Mouse (Mus musculus): ENCODE measurements around the gene H2-M5.

DNA sequence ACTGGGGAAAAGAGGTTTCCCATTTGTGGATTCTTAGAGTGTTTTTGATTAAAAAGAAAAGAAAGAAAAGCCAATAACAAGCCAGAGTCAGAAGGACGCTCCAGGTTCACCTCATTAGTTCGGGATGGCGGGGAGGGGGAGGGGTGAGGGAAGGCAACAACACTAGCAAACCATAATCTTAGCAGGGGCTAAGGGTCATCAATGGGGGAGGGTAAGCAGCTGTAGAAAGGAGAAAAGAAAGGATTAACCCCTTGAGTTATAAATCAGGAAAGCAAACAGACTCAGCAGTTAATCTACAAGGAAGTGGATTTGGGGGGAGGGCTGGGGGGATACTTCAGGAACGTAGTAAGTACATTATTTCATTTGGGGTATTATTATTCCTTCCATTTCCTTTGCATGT is 7.5 kb downstream of the H2-M5 start:
- no peak for TF ChIP-seq MAFK (IDR thresholded peaks at IDR 0.05; ENCODE audit: insufficient read depth, low read depth, low read length)
- no peak for TF ChIP-seq ZC3H11A (IDR thresholded peaks at IDR 0.05; ENCODE audit: borderline replicate concordance, low read depth, low read length)
- TF ChIP-seq HCFC1 (IDR thresholded peaks at IDR 0.05; ENCODE audit: borderline replicate concordance, insufficient read depth, low read length): no peak
- TF ChIP-seq CHD2 (IDR thresholded peaks at IDR 0.05; ENCODE audit: low read depth, low read length): peak; percentile 39; the same call in 1 of the 2 replicates
